Mouse (Mus musculus) CH12.LX (cell line): ENCODE measurements around the gene Fsip2. TPM values are rescaled to one million over a fixed set of nuclear protein-coding genes. Genes with fewer than 3 reads are reported as not detected.

Source experiments
- DNase-seq: peaks from one replicate; pipeline ENCODE4 v3.0.0-alpha.2; 2013; ENCODE audit errors: extremely low read depth
- H3K27ac ChIP-seq: 2 replicates; pipeline ENCODE4 v1.5.1; 2012; ENCODE audit warnings: low read depth, mild to moderate bottlenecking, control low read depth, moderate library complexity; ENCODE audit not compliant: insufficient read depth
- H3K27me3 ChIP-seq: replicated peaks from 2 replicates; pipeline ENCODE3; 2012; ENCODE audit warnings: inconsistent platforms
- H3K36me3 ChIP-seq, 2 experiments: replicated peaks in 1 of 2; 2 replicates each; pipeline versions ENCODE3 to v1.6.1; 2012; ENCODE audit warnings: inconsistent platforms in 1 of 2, low read length in 1 of 2, mild to moderate bottlenecking in 1 of 2, mixed read lengths in 1 of 2, moderate library complexity in 1 of 2; ENCODE audit not compliant: control insufficient read depth in 1 of 2, insufficient read depth in 1 of 2
- H3K4me1 ChIP-seq, 2 experiments: 2 replicates each; pipeline ENCODE4 v1.6.1; 2012; ENCODE audit warnings: inconsistent platforms in 1 of 2, moderate library complexity in 1 of 2; ENCODE audit not compliant: insufficient read depth in 2 of 2, control insufficient read depth in 1 of 2
- H3K4me2 ChIP-seq: 2 replicates; pipeline ENCODE4 v1.6.1; 2012; ENCODE audit warnings: low read depth, mild to moderate bottlenecking, control low read depth; ENCODE audit not compliant: poor library complexity, insufficient read depth, severe bottlenecking
- H3K4me3 ChIP-seq, 3 experiments: fragments of 150-350 bp in 1 of 3; sonication (generic) in 1 of 3; replicated peaks in 1 of 3; 2 replicates each; pipeline versions ENCODE3 to v1.5.1; 2011 to 2012; ENCODE audit warnings: low read depth in 2 of 3, low read length in 2 of 3, mild to moderate bottlenecking in 2 of 3, moderate library complexity in 2 of 3, control low read depth in 1 of 3, improper control_type of control experiment in 1 of 3, inconsistent platforms in 1 of 3, mixed read lengths in 1 of 3; ENCODE audit not compliant: poor library complexity in 1 of 3
- H3K79me2 ChIP-seq: replicated peaks from 2 replicates; pipeline ENCODE4 v1.6.1; 2012; ENCODE audit warnings: mild to moderate bottlenecking, moderate library complexity; ENCODE audit not compliant: control insufficient read depth, poor library complexity, insufficient read depth, severe bottlenecking; ENCODE audit errors: extremely low read depth
- H3K9ac ChIP-seq: 2 replicates; pipeline ENCODE4 v1.6.1; 2012; ENCODE audit warnings: low read depth, mild to moderate bottlenecking, control low read depth, moderate library complexity; ENCODE audit not compliant: insufficient read depth
- H3K9me3 ChIP-seq: replicated peaks from 2 replicates; pipeline ENCODE3; 2012; ENCODE audit warnings: low read length, inconsistent platforms, mixed read lengths
- BHLHE40 ChIP-seq: IDR thresholded peaks from 2 replicates; pipeline ENCODE4 v1.6.1; 2011; ENCODE audit warnings: mild to moderate bottlenecking, low read depth, low read length, improper control_type of control experiment
- CHD2 ChIP-seq: IDR thresholded peaks from 2 replicates; pipeline ENCODE4 v1.6.1; 2011; ENCODE audit warnings: low read length, improper control_type of control experiment
- EP300 ChIP-seq: IDR thresholded peaks from 2 replicates; pipeline ENCODE4 v1.6.1; 2011; ENCODE audit warnings: low read length, improper control_type of control experiment
- ETS1 ChIP-seq: conservative IDR thresholded peaks from 2 replicates; pipeline ENCODE4 v1.6.1; 2012; ENCODE audit warnings: low read depth, mild to moderate bottlenecking, inconsistent platforms, low read length, improper control_type of control experiment, moderate library complexity
- MAFK ChIP-seq: IDR thresholded peaks from 2 replicates; pipeline ENCODE4 v1.6.1; 2011; ENCODE audit warnings: low read length, improper control_type of control experiment; ENCODE audit not compliant: insufficient replicate concordance
- MEF2A ChIP-seq: IDR thresholded peaks from 2 replicates; pipeline ENCODE4 v1.6.1; 2014; ENCODE audit warnings: low read depth, mild to moderate bottlenecking, inconsistent platforms, low read length, improper control_type of control experiment, borderline replicate concordance
- MXI1 ChIP-seq: IDR thresholded peaks from 2 replicates; pipeline ENCODE4 v1.6.1; 2011; ENCODE audit warnings: mild to moderate bottlenecking, low read depth, low read length, improper control_type of control experiment
- NRF1 ChIP-seq: IDR thresholded peaks from 2 replicates; pipeline ENCODE4 v1.6.1; 2014; ENCODE audit warnings: low read depth, mild to moderate bottlenecking, inconsistent platforms, low read length, improper control_type of control experiment, moderate library complexity
- TBP ChIP-seq: conservative IDR thresholded peaks from 2 replicates; pipeline ENCODE4 v1.6.1; 2011; ENCODE audit warnings: low read depth, low read length, improper control_type of control experiment
- USF1 ChIP-seq: IDR thresholded peaks from 2 replicates; pipeline ENCODE4 v1.6.1; 2014; ENCODE audit warnings: low read depth, mild to moderate bottlenecking, inconsistent platforms, low read length, improper control_type of control experiment
- ZMIZ1 ChIP-seq: IDR thresholded peaks from 2 replicates; pipeline ENCODE4 v1.6.1; 2012; ENCODE audit warnings: low read depth, mild to moderate bottlenecking, inconsistent platforms, low read length, improper control_type of control experiment
- dilution Hi-C: fragments of 300-500 bp; cut with MboI; formaldehyde crosslinking; loops from 2 replicates; pipeline ENCODE4 v1.14.3; 2020; ENCODE audit warnings: low sequenced_read_pairs; ENCODE audit not compliant: extremely low pct_unique_long_range_greater_than_20kb, extremely low pct_ligation_motif_present
- in situ Hi-C: fragments of 300-500 bp; cut with MboI; formaldehyde crosslinking; loops from 3 replicates; pipeline ENCODE4 v1.14.3; 2019; ENCODE audit warnings: low sequenced_read_pairs, low pct_ligation_motif_present, low pct_unique_long_range_greater_than_20kb, mixed read lengths
- polyA plus RNA-seq: library from polyadenylated mRNA; unstranded; fragments of >175 nt; gene quantifications from 2 replicates; pipeline ENCODE4 v1.2.1, GENCODE M21; 2012; ENCODE audit warnings: low read depth; ENCODE audit not compliant: insufficient read length
- total RNA-seq, 2 experiments: library from RNA; depleted of rRNA; stranded (reverse); fragments of 300-350 nt in 1 of 2; fragments of >200 nt in 1 of 2; gene quantifications; 2 replicates each; pipeline ENCODE4 v1.2.3; 2012 to 2014

The Fsip2 gene
- not detected in 2 replicates for total RNA-seq (2012; rRNA removed)
- not detected in 2 replicates for total RNA-seq (2014; rRNA removed)
- not detected in 2 replicates for polyA plus RNA-seq

DNA sequence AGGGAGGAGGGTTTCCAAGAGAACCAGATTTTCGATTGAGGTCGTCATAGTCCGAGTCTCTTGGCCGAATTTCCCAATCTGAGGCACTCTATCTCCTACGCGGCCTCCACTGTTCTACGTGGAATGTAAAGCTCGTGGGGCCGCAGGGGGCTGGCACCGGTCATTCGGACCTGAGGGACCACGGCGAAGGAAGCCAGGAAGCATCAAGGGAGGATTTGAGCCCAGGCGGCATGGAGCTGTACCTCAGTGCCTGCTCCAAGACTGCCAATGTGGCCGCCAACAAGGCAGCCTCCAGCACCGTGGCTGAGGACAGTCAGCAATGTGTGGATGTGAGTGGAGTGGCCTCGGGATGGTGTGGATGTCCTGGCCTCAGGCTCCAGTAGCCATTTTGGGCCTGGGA lies at the start of gene Fsip2:
Gene Fsip2, plus strand, starts transcription at position 163 of the 400 bp plus-strand sequence.
- DNase-seq: no peak
- Histone ChIP-seq H3K27ac (no peak within 1 kb of the TSS), H3K9ac (no peak within 1 kb of the TSS), H3K4me2 (no peak within 1 kb of the TSS), H3K79me2 (no peaks in the 10 kb centered on the region), H3K4me3 (no peak within 1 kb of the TSS), H3K4me1 (no peaks in the 10 kb centered on the region), H3K27me3 (no peaks in the 10 kb centered on the region), H3K9me3 (peaks cover 24% of the 10 kb centered on the region), H3K36me3 (no peaks in the 10 kb centered on the region)
- dilution Hi-C loops: no loop called here
- in situ Hi-C loops: no loop called here
- TF ChIP-seq MXI1: no peak
- TF ChIP-seq TBP: no peak
- TF ChIP-seq ZMIZ1: no peak
- no peak for TF ChIP-seq MEF2A
- no peak for TF ChIP-seq NRF1
- no peak for TF ChIP-seq USF1
- TF ChIP-seq CHD2: no peak
- no peak for TF ChIP-seq ETS1

DNA sequence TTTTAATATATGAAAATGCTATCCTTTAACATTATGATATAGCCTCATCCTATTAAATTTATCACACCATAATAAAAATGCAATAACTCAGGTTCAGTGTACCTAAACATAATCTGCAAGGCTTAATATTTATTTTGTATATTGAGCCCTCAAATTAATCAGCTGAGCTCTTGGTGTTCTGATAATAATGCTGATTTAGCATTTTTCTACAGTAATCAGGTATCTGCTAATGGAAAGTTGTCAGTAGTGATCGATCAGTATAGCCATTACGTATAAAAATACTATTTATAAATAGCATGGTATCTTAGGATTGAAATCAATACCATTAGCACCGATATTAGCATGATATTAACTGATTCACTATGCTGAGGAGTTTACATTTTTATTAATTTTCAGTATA lies 20.0 kb downstream of the Fsip2 start:
- no peak overlapping the region for H3K27ac ChIP-seq
- no peaks in the 10 kb centered on the region for H3K4me1 ChIP-seq
- H3K36me3 ChIP-seq: no peaks in the 10 kb centered on the region
- dilution Hi-C loops: no loop called here
- no peak overlapping the region for H3K4me3 ChIP-seq
- DNase-seq: no peak
- TF ChIP-seq ETS1 (no peak), MAFK (peak; percentile 76), MXI1 (no peak)
- TF ChIP-seq, all 38 proteins: peak for 1
- no peaks in the 10 kb centered on the region for H3K79me2 ChIP-seq
- H3K27me3 ChIP-seq: no peaks in the 10 kb centered on the region
- peaks cover 3% of the 10 kb centered on the region for H3K9me3 ChIP-seq
- in situ Hi-C loops: no loop called here
- no peak overlapping the region for H3K9ac ChIP-seq
- H3K4me2 ChIP-seq: no peak overlapping the region

- DNase-seq: no peak
- H3K27ac ChIP-seq: no peak overlapping the region
- TF ChIP-seq EP300 (no peak), BHLHE40 (no peak), USF1 (no peak)
- TF ChIP-seq, all 38 proteins: peak for 0
- Histone ChIP-seq H3K9ac (no peak overlapping the region), H3K9me3 (no peaks in the 10 kb centered on the region), H3K79me2 (no peaks in the 10 kb centered on the region), H3K27me3 (no peaks in the 10 kb centered on the region), H3K4me3 (no peak overlapping the region), H3K4me1 (no peaks in the 10 kb centered on the region), H3K4me2 (no peak overlapping the region), H3K36me3 (no peaks in the 10 kb centered on the region)
- dilution Hi-C loops (no loop called here), in situ Hi-C loops (no loop called here)
Measured at GRCm38 (mm10) chr2:83025853-83026252, 82.4 kb downstream of the Fsip2 start.
